Mouse (Mus musculus): ENCODE results near the gene Olfr1208. TPM values are rescaled to one million over a fixed set of nuclear protein-coding genes. Genes with fewer than 3 reads are reported as not detected.

The Olfr1208 gene
- total RNA-seq (2021) = not detected
- long read RNA-seq, experiment 1 = 0 reads
- long read RNA-seq, experiment 2 = 0 reads

GRCm38 (mm10) chr2:88902211-88902610 lies at the start of gene Olfr1208:
Gene Olfr1208, minus strand, starts transcription at chr2:88902311.
- no peak for DNase-seq

- no peak for DNase-seq
Measured at GRCm38 (mm10) chr2:88938011-88938410, 35.9 kb upstream of the Olfr1208 start, which contains the start of gene Olfr1211. Gene Olfr1211, minus strand, starts transcription at chr2:88938111.

GRCm38 (mm10) chr2:88915057-88915456 lies 12.9 kb upstream of the Olfr1208 start, which contains the start of gene Olfr1209:
Gene Olfr1209, minus strand, starts transcription at chr2:88915157.
- DNase-seq = no peak

- DNase-seq = no peak
Measured at GRCm38 (mm10) chr2:88862931-88863330, 39.2 kb downstream of the Olfr1208 start, which contains the start of gene Olfr1206. Gene Olfr1206, plus strand, starts transcription at chr2:88863231.

GRCm38 (mm10) chr2:88848992-88849391 lies 53.1 kb downstream of the Olfr1208 start, which contains the start of gene Olfr1204:
Gene Olfr1204, plus strand, starts transcription at chr2:88849292.
- DNase-seq = no peak

Other genes starting within 250 kb of the Olfr1208 start
- gene Olfr1193, start 226.7 kb downstream of the Olfr1208 start, total RNA-seq (2021) = not detected
- gene Olfr1195, start 213.1 kb downstream of the Olfr1208 start, total RNA-seq (2021) = not detected
- gene Olfr1196, start 197.7 kb downstream of the Olfr1208 start, total RNA-seq (2021) = not detected
- not detected for gene Olfr1197, start 169.9 kb downstream of the Olfr1208 start, total RNA-seq (2021)
- not detected for gene Olfr1198, start 150.9 kb downstream of the Olfr1208 start, total RNA-seq (2021)
- gene Olfr1199, start 141.8 kb downstream of the Olfr1208 start, total RNA-seq (2021) = not detected
- not detected for gene Olfr1200, start 131.8 kb downstream of the Olfr1208 start, total RNA-seq (2021)
- gene Olfr1201, start 109.3 kb downstream of the Olfr1208 start, total RNA-seq (2021) = not detected
- gene Olfr1202, start 87.8 kb downstream of the Olfr1208 start, total RNA-seq (2021) = not detected
- gene Olfr1205, start 72.6 kb downstream of the Olfr1208 start, total RNA-seq (2021) = not detected
- not detected for gene Olfr1204, start 53.0 kb downstream of the Olfr1208 start, total RNA-seq (2021)
- gene Olfr1206, start 39.1 kb downstream of the Olfr1208 start, total RNA-seq (2021) = not detected
- not detected for gene Olfr1209, start 12.8 kb upstream of the Olfr1208 start, total RNA-seq (2021)
- gene Olfr1211, start 35.8 kb upstream of the Olfr1208 start, total RNA-seq (2021) = not detected
- gene Olfr1212, start 51.7 kb upstream of the Olfr1208 start, total RNA-seq (2021) = not detected
- gene Gm13762, start 78.0 kb upstream of the Olfr1208 start, total RNA-seq (2021) = not detected
- not detected for gene Olfr1214, start 90.3 kb upstream of the Olfr1208 start, total RNA-seq (2021)
- gene Olfr1215, start 104.7 kb upstream of the Olfr1208 start, total RNA-seq (2021) = not detected
- not detected for gene Olfr1216, start 116.0 kb upstream of the Olfr1208 start, total RNA-seq (2021)
- not detected for gene Olfr1217, start 129.8 kb upstream of the Olfr1208 start, total RNA-seq (2021)
- not detected for gene Olfr1218, start 158.9 kb upstream of the Olfr1208 start, total RNA-seq (2021)
- gene Olfr1219, start 181.2 kb upstream of the Olfr1208 start, total RNA-seq (2021) = not detected
- gene Olfr1220, start 204.5 kb upstream of the Olfr1208 start, total RNA-seq (2021) = not detected
- gene Olfr1221, start 215.0 kb upstream of the Olfr1208 start, total RNA-seq (2021) = not detected
- gene Olfr1222, start 230.7 kb upstream of the Olfr1208 start, total RNA-seq (2021) = not detected
- not detected for gene Olfr1223, start 249.2 kb upstream of the Olfr1208 start, total RNA-seq (2021)

Data from adrenal gland, postnatal 36 days (tissue).